Mouse (Mus musculus) thymus, postnatal 36 days (tissue): ENCODE measurements at regions not wholly inside any gene's neighbourhood (a gene's known extent, or its start where the extent isn't known, plus 50 kb on each side); places are given as distances from the start of the nearest gene placed in this dataset.

ENCODE experiments used
- DNase-seq, 2 experiments: peaks; one replicate each; pipeline ENCODE4 v3.0.0; 2022; ENCODE audit warnings: mixed read lengths in 2 of 2

DNA sequence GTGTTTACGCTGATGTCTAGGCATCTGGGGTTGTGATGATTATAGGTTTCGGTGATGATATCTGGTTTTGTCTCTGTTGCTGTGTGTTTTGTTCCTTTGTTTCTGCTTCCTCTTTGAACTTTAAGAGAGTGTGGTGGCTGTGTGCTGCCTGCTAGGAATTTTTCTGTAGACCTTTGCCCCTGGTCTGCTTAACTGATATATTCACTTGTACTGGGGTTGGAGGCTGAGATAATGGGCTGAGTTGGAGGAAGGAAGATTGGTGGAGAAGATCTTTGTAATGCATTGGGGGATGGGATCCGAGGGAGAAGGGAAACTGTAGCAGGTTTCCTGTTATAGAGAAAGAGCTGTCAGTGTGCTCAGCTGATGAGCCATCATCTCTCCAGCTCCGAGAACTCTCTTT, 55.8 kb downstream of the Mid1ip1 start:
- DNase-seq = no peak

GRCm38 (mm10) chrX:10775714-10776515, 61.1 kb downstream of the Mid1ip1 start:
- no peak for DNase-seq

GRCm38 (mm10) chrX:10776516-10776818, 61.7 kb downstream of the Mid1ip1 start:
- no peak for DNase-seq

DNA sequence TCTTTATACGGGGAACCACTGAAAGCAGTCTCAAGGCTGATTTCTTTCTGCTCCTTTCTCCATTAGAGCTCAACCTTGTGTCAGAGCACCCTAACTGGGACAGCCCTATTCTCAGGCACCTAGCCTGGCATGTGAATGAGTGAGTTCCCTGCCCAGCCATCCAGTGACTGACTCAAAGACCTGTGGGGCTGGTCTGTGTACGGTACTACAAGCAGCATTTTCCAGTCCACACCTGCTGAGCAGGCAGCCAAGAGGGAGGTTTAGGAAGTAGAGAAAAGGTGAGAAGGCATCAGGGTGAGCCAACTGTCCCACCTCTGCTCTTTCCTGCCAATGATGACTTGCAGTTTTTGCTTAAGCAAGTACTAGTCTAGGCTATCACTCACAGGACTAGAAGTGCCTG, 63.2 kb downstream of the Mid1ip1 start:
- no peak for DNase-seq

- no peak for DNase-seq
Measured at GRCm38 (mm10) chrX:10786359-10786758, 71.5 kb downstream of the Mid1ip1 start.

DNA sequence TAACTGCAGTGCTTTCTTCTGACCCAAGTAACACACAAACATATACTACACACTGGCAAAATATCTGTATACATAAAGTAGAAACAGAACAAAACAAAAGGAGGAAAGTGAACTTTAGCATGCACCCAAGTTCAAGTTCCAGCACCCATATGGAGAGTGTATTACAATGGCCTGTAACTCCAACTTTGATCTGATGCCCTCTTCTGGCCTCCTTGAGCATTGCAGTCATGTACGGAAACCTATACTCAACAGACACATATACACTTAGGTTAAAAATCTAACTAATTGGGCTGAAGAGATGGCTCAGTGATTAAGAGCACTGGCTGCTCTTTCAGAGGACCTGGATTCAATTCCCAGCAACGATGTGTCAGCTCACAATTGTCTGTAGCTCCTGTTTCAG, 72.2 kb downstream of the Mid1ip1 start:
- DNase-seq = peak in 1 of 2 experiments; percentile 2

DNA sequence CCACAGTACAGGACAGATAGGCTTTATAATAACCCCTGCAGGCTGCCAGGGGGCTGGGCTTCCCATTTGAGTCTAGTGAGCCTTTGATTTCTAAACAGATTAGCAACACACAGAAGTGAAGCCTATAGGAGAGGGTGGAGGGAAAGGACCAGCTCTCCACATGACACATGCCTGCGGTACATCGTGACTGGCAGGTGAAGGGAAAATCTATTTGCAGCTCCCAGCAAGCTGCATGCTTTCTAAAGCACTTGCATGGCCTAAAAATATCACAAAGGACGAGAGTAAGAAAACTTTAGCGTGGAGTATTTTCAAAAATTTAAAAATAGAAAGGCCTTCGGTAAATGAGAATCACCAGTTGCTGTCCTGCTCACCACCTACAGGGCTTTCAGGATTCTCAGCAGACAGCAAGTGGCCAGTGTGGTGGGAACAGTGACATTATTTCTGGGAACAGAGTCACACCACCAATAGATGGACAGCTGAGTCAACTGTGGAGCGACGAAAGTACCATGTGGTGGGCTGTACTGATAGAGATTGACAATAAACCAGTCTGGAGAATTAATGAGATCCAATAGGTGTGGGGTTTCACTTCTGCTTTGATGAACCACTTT, 105.6 kb downstream of the Mid1ip1 start:
- no peak for DNase-seq

GRCm38 (mm10) chrX:10833681-10834080, 118.9 kb downstream of the Mid1ip1 start:
- no peak for DNase-seq

- no peak for DNase-seq
Measured at GRCm38 (mm10) chrX:10857089-10857488, 142.3 kb downstream of the Mid1ip1 start.

DNA sequence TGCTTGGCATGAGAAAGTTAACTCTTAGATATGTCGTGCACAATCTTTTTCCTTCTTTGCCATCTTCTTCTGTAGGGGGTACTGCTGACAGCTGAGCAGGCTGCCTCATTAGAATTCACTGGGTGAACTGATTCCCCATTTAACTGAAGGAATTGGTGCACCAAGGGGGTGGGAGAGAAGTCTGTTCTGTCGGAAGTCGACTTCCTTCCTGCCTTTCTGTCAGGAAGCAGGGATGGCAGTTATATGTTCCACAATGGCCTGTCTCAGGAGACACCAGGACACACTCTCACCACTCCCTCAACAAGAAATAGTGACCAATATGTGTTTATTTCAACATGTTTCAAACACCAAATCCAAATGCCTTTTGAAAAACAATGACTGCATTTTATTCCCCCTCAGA, 142.9 kb downstream of the Mid1ip1 start:
- no peak for DNase-seq

DNA sequence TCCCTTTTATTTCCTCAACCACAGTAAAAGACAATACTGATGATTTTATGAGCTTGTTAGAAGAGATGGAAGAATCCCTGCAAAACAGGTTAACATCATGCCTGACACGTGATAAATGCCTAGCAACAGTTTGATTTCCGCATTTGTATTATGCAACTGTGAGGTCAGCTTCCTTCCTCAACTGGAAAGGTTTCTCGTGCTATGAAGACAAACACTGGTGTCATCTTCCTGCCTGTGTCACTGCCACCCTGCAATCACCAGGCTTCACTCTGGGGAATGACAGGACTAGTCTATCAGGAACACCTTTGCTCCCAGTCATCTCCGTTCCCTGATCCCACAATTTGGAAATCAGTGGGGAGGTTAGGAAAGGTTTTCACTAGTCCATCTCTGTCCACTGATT, 156.8 kb downstream of the Mid1ip1 start:
- DNase-seq = no peak

- no peak for DNase-seq
Measured at GRCm38 (mm10) chrX:10877856-10878255, 163.0 kb downstream of the Mid1ip1 start.

DNA sequence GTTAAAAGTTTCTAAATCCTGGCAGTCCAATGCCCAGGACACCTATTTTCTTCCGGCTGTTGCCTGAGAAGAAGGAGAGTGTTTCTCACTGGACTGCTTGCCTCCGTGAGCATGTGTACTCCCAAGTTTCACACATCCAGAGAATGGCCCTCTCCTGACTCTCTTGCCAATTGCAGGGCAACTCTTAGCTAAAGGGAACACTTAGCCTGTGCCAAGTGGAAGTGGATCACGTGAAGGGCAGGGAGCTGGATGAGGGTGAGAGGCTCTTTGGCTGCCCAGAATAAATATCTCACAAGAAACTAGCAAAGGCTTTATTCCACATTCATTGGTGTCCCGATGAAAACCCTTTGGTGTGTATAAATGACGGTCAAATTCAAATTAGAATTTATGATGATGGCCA, 164.1 kb downstream of the Mid1ip1 start:
- DNase-seq = no peak

GRCm38 (mm10) chrX:10883729-10884464, 169.1 kb downstream of the Mid1ip1 start:
- DNase-seq = no peak

DNA sequence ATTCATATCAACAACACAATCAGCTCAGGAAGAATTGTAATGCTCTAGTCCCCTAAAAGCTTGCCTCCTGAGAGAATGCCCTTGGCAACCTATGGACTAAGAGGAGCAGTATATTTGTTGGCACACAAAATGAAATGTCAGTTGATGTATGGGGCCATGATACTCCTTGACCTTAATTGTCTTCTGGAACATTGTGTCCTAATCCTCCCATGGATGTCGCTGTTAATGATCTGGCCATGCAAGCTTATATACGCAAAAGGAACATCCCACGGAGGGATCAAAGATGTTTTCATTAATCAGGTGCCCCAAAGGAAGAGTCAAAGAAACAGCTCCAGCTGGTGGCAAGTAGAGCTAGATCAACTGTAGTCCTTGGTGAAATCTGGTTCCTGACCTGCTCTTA, 178.0 kb downstream of the Mid1ip1 start:
- no peak for DNase-seq

DNA sequence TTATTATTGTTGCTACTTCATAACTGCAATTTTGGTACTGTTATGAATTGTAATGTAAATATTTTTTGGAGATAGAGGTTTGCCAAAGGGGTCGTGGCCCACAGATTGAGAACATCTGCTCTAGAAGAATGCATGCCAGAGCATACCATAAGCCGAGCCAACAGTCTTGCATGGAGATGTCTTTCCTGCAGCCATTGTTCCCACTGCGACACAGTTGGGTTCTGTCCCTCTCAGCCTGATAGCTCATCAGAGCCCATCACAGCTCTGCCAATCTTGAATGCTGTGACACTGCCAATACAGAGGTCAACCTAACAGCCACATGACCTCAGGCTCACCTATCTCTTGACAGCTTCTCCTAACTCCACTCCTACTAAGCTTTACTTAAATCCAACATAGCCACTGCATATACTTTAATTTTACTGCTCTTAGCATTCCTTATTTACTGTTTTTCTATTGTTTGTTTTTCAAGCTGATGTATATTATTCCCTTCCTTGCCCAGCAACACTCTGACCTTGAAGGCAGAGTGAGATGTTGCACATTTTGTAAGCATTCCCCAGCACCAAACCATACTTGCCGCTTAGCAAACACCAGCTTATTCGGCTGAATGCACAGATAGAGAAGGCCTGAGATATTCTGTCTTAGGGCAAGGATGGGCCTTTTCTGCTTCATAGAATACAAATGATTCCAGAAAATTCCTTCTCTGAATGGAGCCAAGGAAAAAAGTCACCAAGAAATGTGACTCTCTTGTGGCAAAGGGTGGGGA, 181.6 kb downstream of the Mid1ip1 start:
- no peak for DNase-seq

- no peak for DNase-seq
Measured at GRCm38 (mm10) chrX:10902686-10903085, 187.9 kb downstream of the Mid1ip1 start.

- no peak for DNase-seq
Measured at GRCm38 (mm10) chrX:10904072-10904471, 189.3 kb downstream of the Mid1ip1 start.

DNA sequence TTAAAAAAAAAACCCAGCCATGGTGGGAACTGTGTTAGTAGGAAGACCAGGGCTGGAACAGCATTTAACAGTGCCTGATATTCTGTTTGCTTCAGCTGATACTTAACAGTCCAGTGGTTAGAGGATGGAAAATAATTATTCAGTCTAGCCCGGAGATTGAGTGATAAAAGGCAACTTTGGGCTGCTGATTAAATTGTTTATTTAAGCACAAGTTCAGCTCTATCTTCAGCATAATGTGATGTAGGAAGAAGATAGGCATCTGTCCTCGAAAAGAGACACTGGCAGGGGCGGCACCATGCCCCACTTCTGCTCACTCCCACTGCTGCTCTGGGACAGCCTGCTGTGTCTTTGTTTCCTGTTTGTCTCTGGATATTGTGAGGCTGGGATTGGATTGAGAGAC, 190.1 kb downstream of the Mid1ip1 start:
- DNase-seq = no peak

GRCm38 (mm10) chrX:10911127-10912061, 196.6 kb downstream of the Mid1ip1 start:
- no peak for DNase-seq
